Mouse (Mus musculus): ENCODE data around the gene Syne1. TPM values are rescaled to one million over a fixed set of nuclear protein-coding genes. Genes with fewer than 3 reads are reported as not detected.
A peak's percentile ranks its signal among the peaks of the same experiment; 100 is the strongest.

Gene Syne1
- polyA plus RNA-seq, 1 experiment = 12.3 TPM

- TF ChIP-seq CTCF (IDR thresholded peaks at IDR 0.05; ENCODE audit: extremely low read depth, insufficient read depth, insufficient read length, insufficient replicate concordance) = no peak
- no peak for TF ChIP-seq POLR2A (IDR thresholded peaks at IDR 0.05; ENCODE audit: low read depth, low read length)
- Histone ChIP-seq H3K4me1 (ENCODE audit: control insufficient read depth, insufficient read depth, insufficient read length) (peaks cover 3% of the 10 kb centered on the region; the same call in 1 of the 2 replicates), H3K36me3 (ENCODE audit: control insufficient read depth, insufficient read depth, low read length) (no peaks in the 10 kb centered on the region), H3K4me3 (ENCODE audit: extremely low read depth, insufficient read depth, insufficient read length) (no peak overlapping the region), H3K27ac (ENCODE audit: insufficient read depth, low read length) (no peak overlapping the region), H3K27me3 (ENCODE audit: control insufficient read depth, insufficient read depth, low read length) (no peaks in the 10 kb centered on the region)
- 82% methylated on average over 2 of the region's 2 CpGs for WGBS
- no peak for DNase-seq (ENCODE audit: low read depth in 1 of 2, low spot score in 2 of 2)
These were observed 101.3 kb downstream of the Syne1 start for GRCm38 (mm10) chr10:5449944-5450343.

DNA sequence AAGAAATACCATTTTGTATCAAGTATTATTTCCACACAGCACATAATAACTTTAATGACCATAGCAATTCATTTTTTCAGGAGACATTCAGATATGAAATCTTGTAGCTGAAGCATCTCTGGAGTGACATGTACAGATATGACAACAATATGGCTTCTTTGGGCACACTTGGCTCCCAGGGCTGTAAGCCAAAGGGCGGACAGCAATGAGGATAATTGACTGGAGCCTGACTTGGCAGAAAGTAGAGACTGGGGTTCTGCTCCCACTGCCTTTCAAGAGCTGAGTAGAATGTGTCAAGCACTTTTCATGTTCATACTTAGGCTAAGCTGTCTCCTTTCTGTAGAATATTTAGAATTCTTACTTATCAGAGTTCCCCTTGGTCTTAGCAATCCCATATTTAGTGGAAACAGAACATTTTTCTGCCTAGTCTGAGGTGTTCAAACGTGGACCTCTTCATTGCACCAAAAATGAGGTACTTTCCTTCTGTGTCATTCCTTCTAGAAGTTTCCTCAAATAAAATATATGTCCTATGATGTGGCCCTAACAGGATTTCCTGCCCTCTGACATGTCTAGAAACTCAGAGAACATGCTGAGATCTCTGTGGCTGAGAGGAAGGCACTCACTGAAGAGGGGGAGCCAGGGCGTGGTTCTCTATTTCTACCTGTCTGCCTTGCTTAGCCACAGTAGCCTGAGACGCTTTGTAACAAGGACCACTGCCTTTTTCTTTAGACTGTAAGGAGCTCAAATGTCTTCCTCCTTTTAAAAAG is 103.1 kb downstream of the Syne1 start:
- H3K36me3 ChIP-seq (ENCODE audit: control insufficient read depth, insufficient read depth, low read length) = no peaks in the 10 kb centered on the region
- H3K27me3 ChIP-seq (ENCODE audit: control insufficient read depth, insufficient read depth, low read length) = no peaks in the 10 kb centered on the region
- DNase-seq (ENCODE audit: low read depth in 1 of 2, low spot score in 2 of 2) = peak in 1 of 2 experiments; percentile 46
- H3K4me1 ChIP-seq (ENCODE audit: control insufficient read depth, insufficient read depth, insufficient read length) = peaks cover 3% of the 10 kb centered on the region; the same call in 1 of the 2 replicates
- WGBS = 34% methylated on average over 4 of the region's 4 CpGs
- H3K27ac ChIP-seq (ENCODE audit: insufficient read depth, low read length) = no peak overlapping the region
- no peak overlapping the region for H3K4me3 ChIP-seq (ENCODE audit: extremely low read depth, insufficient read depth, insufficient read length)
- TF ChIP-seq CTCF (IDR thresholded peaks at IDR 0.05; ENCODE audit: extremely low read depth, insufficient read depth, insufficient read length, insufficient replicate concordance) = no peak

GRCm38 (mm10) chr10:5445313-5445712 is 106.0 kb downstream of the Syne1 start:
- TF ChIP-seq CTCF (IDR thresholded peaks at IDR 0.05; ENCODE audit: extremely low read depth, insufficient read depth, insufficient read length, insufficient replicate concordance) (no peak), POLR2A (IDR thresholded peaks at IDR 0.05; ENCODE audit: low read depth, low read length) (no peak)

DNA sequence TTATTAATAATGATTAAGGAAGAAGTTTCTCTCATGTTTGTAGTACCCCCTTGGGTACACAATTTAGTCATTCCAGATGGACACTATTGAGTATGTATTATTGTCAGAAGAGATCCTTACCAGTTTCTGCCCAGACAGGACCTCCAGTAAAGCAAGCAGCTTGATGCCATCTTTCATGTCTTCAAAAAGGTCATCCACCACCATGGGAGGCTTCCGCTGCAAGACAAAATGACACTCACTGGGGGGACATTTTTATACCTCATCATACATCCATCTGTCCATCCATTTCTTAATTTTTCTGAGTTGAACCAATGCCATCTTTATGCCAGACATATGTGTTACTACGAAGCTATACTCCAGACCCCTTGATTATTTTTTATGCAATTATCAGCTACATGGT is 108.3 kb downstream of the Syne1 start:
- H3K4me3 ChIP-seq (ENCODE audit: extremely low read depth, insufficient read depth, insufficient read length) = no peak overlapping the region
- H3K27me3 ChIP-seq (ENCODE audit: control insufficient read depth, insufficient read depth, low read length) = no peaks in the 10 kb centered on the region
- no peak for TF ChIP-seq CTCF (IDR thresholded peaks at IDR 0.05; ENCODE audit: extremely low read depth, insufficient read depth, insufficient read length, insufficient replicate concordance)
- TF ChIP-seq POLR2A (IDR thresholded peaks at IDR 0.05; ENCODE audit: low read depth, low read length) = no peak
- WGBS = 87% methylated on average over 2 of the region's 2 CpGs
- H3K27ac ChIP-seq (ENCODE audit: insufficient read depth, low read length) = no peak overlapping the region
- no peaks in the 10 kb centered on the region for H3K4me1 ChIP-seq (ENCODE audit: control insufficient read depth, insufficient read depth, insufficient read length)
- no peaks in the 10 kb centered on the region for H3K36me3 ChIP-seq (ENCODE audit: control insufficient read depth, insufficient read depth, low read length)
- DNase-seq (ENCODE audit: low read depth in 1 of 2, low spot score in 2 of 2) = no peak

More at GRCm38 (mm10) chr10:5445313-5445712, 106.0 kb downstream of the Syne1 start:
- Histone ChIP-seq H3K36me3 (ENCODE audit: control insufficient read depth, insufficient read depth, low read length) (no peaks in the 10 kb centered on the region), H3K4me3 (ENCODE audit: extremely low read depth, insufficient read depth, insufficient read length) (no peak overlapping the region), H3K27me3 (ENCODE audit: control insufficient read depth, insufficient read depth, low read length) (no peaks in the 10 kb centered on the region), H3K27ac (ENCODE audit: insufficient read depth, low read length) (no peak overlapping the region), H3K4me1 (ENCODE audit: control insufficient read depth, insufficient read depth, insufficient read length) (peaks cover 3% of the 10 kb centered on the region; the same call in 1 of the 2 replicates)
- WGBS = 94% methylated on average over 3 of the region's 3 CpGs
- DNase-seq (ENCODE audit: low read depth in 1 of 2, low spot score in 2 of 2) = no peak

DNA sequence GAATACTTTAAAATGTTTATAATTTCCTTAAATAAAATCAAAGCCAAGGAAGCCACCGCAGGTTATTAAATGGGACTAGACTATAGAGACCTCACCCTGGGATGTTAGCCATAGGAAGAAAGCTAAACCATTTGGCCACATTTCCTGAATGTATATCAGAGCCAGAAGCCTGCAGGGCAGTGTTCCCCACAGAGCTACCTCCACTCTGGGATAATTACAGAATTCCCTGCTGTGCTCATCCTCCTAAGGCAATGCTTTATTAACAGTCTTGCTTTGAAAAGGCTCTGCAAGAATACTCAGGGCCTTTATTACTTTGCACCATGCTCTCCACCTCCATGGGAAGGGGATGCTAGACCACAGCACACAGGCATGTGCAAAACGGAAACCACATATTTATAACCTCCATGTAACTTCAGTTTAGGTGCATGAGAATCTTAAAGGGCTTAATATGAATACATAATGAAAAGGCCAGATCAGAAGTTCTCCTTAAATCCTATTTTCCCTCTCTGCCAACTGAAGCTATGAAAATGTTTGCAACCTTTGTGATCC is 111.4 kb downstream of the Syne1 start:
- 44% methylated on average over 2 of the region's 2 CpGs for WGBS
- DNase-seq (ENCODE audit: low read depth in 1 of 2, low spot score in 2 of 2) = no peak
- Histone ChIP-seq H3K4me3 (ENCODE audit: extremely low read depth, insufficient read depth, insufficient read length) (no peak overlapping the region), H3K27ac (ENCODE audit: insufficient read depth, low read length) (no peak overlapping the region), H3K4me1 (ENCODE audit: control insufficient read depth, insufficient read depth, insufficient read length) (no peaks in the 10 kb centered on the region), H3K27me3 (ENCODE audit: control insufficient read depth, insufficient read depth, low read length) (no peaks in the 10 kb centered on the region), H3K36me3 (ENCODE audit: control insufficient read depth, insufficient read depth, low read length) (no peaks in the 10 kb centered on the region)
- TF ChIP-seq CTCF (IDR thresholded peaks at IDR 0.05; ENCODE audit: extremely low read depth, insufficient read depth, insufficient read length, insufficient replicate concordance) (no peak), POLR2A (IDR thresholded peaks at IDR 0.05; ENCODE audit: low read depth, low read length) (no peak)

- WGBS = 90% methylated on average over 2 of the region's 2 CpGs
- Histone ChIP-seq H3K4me3 (ENCODE audit: extremely low read depth, insufficient read depth, insufficient read length) (no peak overlapping the region), H3K27ac (ENCODE audit: insufficient read depth, low read length) (no peak overlapping the region), H3K36me3 (ENCODE audit: control insufficient read depth, insufficient read depth, low read length) (no peaks in the 10 kb centered on the region), H3K4me1 (ENCODE audit: control insufficient read depth, insufficient read depth, insufficient read length) (no peaks in the 10 kb centered on the region), H3K27me3 (ENCODE audit: control insufficient read depth, insufficient read depth, low read length) (no peaks in the 10 kb centered on the region)
- DNase-seq (ENCODE audit: low read depth in 1 of 2, low spot score in 2 of 2) = no peak
- TF ChIP-seq CTCF (IDR thresholded peaks at IDR 0.05; ENCODE audit: extremely low read depth, insufficient read depth, insufficient read length, insufficient replicate concordance) = no peak
- TF ChIP-seq POLR2A (IDR thresholded peaks at IDR 0.05; ENCODE audit: low read depth, low read length) = no peak
These were observed 113.5 kb downstream of the Syne1 start for GRCm38 (mm10) chr10:5437766-5438165.

DNA sequence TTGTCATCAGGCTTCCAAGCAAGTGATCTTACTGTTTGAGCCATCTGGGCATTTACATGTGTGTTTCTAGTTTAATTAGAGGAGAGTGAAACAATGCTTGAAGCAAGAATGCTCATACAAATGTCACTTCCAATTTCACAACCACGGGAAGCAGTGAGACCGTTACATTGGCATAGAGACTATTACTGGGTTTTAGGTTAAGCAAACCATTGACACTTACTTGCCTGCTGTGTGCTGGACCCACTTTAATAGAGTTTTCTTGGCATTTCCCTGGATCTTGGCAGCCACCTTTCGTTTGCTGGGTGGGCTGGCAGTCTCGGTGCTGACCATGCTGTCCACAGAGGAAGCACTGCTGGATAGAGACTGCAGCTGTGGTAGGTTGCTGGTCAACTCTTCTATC is 127.3 kb downstream of the Syne1 start:
- Histone ChIP-seq H3K27ac (ENCODE audit: insufficient read depth, low read length) (no peak overlapping the region), H3K4me1 (ENCODE audit: control insufficient read depth, insufficient read depth, insufficient read length) (no peaks in the 10 kb centered on the region), H3K4me3 (ENCODE audit: extremely low read depth, insufficient read depth, insufficient read length) (no peak overlapping the region), H3K36me3 (ENCODE audit: control insufficient read depth, insufficient read depth, low read length) (no peaks in the 10 kb centered on the region), H3K27me3 (ENCODE audit: control insufficient read depth, insufficient read depth, low read length) (no peaks in the 10 kb centered on the region)
- no peak for TF ChIP-seq CTCF (IDR thresholded peaks at IDR 0.05; ENCODE audit: extremely low read depth, insufficient read depth, insufficient read length, insufficient replicate concordance)
- TF ChIP-seq POLR2A (IDR thresholded peaks at IDR 0.05; ENCODE audit: low read depth, low read length) = no peak
- 90% methylated on average over 4 of the region's 4 CpGs for WGBS
- no peak for DNase-seq (ENCODE audit: low read depth in 1 of 2, low spot score in 2 of 2)
